Mouse (Mus musculus) cerebellum, postnatal 36 days (tissue): Measurements from ENCODE around the gene Sh3yl1.
A peak's percentile ranks its signal among the peaks of the same experiment; 100 is the strongest.

Experiments
- DNase-seq, 2 experiments: peaks; one replicate each; pipeline ENCODE4 v3.0.0; 2021 to 2022; ENCODE audit warnings: mixed read lengths in 2 of 2

Sh3yl1 gene

DNA sequence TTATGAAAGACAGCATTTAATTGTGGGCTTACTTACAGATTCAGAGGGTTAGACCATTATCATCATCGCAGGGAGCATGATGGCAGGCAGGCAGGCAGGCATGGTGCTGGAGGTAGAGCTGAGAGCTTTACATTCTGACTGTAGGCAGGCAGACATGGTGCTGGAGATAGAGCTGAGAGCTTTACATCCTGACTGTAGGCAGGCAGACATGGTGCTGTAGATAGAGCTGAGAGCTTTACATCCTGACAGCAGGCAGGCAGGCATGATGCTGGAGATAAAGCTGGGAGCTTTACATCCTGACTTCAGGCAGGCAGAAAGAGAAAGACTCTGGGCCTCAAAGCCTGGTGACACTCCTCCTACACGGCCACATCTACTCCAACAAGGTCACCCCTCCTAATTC, 59.2 kb downstream of the Sh3yl1 start:
- no peak for DNase-seq

DNA sequence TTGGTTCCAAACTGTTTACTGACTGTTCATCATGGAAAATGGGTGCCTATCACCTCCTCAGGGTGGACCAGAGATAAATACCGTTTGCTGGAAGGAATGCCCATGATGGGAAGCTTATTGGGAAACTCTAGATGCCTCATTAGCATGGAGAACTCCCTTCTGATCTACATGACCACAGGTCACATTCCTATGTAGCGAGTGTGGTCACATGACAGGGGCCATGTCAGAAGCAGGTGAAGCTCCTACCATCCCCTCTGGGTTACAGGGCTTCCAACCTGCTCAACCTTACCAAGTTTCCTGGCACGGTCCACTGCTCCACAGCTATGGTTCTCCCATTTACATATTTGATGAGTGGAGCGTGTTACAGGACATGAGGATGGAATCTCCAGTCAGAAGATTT, 92.3 kb downstream of the Sh3yl1 start:
- DNase-seq, result no peak

DNA sequence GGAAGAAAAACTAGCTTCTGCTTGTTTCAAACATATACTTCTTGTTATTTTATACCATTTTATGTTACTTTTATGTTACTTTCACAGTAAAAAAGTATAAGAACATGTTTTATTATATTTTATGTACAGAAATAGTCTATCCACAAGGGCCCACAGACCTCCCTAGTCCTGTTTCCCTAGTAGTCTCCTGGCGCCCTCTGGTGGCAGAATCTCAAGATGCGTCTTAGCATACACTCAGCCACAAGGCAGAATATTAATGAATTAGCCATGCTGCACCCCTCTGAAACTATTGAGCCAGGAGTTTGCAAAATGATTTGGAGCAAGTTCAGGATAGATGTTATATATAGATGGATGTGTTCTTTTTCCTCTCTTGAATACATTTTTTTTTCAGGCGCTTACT, 93.5 kb downstream of the Sh3yl1 start:
- peak; percentile 52 to 60 for DNase-seq

DNA sequence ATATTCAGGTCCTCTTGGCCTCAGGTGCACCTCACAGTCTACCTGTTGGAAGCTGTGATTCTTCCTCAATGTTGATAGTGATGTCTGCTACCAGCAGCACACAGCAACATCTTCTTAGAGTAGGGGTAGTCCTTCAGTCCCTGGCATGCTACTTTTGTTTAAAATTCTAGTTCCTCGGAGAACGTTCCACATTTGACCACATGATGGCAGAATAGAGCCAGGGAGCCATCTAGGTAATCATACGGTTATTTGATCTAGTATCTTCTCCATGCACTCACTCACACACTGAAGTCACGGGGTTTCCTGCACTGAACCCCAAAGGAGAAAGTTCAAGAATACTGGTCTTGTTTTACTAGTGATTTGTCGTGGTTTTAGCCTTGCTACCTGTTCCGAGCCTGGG, 96.7 kb downstream of the Sh3yl1 start:
- no peak for DNase-seq
